Mouse (Mus musculus) thymus, postnatal 36 days (tissue): ENCODE measurements at regions not wholly inside any gene's neighbourhood (a gene's known extent, or its start where the extent isn't known, plus 50 kb on each side); places are given as distances from the start of the nearest gene placed in this dataset.
"Not testable (repeated sequence)": the region's sequence is repeated elsewhere in the genome, so short reads cannot be mapped to it uniquely, and the experiment has no call there.

Source experiments
- DNase-seq, 2 experiments: peaks; one replicate each; pipeline ENCODE4 v3.0.0; 2022; ENCODE audit warnings: mixed read lengths in 2 of 2

DNA sequence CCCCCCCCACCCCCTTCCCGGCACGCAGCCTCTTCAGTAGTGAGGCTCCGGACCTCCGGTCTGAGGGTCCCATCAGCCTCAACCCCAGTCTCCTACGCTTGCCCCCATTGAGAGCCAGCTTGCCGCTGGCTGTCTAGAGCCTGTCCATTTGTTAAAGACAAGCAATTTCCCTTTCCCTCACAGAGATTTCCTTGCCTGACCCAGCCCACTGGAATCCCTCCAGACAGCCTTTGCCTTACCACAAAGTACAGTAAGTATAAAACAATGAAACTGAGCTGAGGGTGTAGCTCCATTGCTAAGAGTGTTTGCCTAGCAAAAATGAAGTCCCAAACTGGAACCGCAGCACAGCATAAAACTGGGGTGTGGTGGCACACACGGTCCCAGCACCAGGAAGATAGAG lies 252.4 kb upstream of the Jarid2 start:
- DNase-seq, result no peak

DNA sequence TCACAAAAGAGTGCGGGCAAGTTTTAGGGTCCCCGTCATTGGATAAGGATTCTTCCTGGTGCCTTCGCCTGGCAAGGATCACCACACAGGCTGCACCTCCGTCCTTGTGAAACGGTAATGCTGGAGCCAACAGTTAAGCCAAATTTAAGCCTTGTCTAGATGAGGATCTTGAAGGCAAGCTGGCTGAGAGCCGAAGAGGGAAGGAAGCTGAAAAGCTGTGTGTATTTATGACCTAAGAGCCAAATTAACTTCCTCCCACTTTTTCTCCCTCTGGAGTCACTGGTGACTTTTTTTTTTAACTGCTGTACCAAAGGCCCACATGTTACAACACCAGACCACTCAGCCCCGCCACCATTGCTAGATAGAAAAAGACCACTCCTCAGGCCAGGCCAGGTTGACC lies 249.1 kb upstream of the Jarid2 start:
- DNase-seq, result no peak

DNA sequence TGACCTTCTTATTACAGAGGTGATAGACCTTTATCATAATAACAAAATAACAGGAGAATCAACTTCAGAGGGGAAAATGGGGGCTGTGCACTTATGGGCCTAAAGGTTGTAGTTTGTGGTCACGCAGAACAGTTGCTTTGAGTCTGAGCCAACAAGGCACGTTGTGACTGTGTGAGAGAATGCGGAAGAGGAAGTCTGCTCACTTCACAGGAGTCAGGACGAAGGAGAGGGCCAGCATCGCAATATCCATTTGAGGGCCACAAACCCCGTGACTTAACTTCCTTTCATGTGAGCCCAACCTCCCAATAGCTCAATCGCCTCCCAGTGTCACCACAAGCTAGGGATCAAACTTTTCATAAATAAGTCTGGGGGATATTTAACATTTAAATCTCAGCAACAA lies 246.6 kb upstream of the Jarid2 start:
- DNase-seq, result no peak

DNA sequence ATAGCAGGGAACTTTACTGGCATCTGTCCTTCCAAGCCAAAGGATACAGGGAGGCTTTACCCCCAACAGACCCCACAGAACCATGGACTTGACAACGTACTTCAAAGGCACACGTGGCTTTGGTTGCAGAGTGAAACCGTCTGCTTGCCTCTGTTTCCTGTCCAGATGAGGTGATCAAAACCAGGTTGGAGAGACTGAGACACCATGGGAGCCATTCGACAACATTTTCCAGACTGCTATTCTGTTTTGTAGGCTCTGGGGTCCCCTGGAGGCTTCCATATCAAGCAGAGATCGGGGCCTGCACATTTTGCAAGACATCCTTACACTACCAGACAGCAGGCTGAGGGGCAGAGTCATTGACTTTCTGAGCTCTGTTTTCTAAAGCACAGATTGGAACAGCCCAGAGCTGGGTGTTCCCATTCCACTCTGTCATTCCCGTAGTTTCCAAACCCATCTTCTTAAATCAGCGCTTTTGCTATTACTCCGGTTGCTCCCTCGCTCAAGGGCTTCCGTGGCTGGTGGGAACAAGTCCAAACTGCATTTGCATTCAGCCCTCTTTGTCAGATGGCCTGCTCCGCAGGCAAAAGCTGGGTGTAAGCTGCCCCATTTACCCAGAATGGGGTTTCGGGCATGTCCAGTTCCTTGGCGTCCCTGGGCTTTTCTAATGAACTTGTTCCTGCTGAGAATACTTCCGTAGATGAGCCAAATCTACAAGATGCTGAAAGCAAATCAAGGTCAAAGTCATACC lies 244.5 kb upstream of the Jarid2 start:
- DNase-seq, result no peak

DNA sequence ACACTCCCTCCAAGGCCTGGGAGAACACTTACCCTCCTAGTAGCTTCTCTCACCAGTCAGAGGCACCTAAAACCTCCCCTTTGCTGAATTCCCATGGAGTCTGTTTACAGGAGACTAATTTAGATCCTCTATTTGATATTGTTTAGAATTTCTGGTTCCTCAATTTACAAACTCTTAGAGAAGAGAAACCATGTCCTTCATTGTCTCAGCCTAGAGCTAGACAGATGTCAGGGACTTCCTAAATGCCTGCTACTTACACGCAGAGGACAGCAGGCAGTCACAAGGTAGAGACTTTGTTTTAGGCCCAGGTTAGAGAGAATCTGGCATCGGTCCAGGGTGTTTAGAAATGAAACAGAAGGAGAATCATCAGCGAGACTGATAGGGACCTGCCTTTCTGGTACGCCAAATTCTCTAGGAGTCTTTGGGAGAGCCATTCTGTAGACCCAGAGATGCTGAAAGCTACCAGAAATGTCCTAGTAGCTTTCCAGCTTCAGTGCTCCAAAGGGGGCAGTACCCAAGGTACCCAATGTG lies 238.3 kb upstream of the Jarid2 start:
- DNase-seq, result no peak

DNA sequence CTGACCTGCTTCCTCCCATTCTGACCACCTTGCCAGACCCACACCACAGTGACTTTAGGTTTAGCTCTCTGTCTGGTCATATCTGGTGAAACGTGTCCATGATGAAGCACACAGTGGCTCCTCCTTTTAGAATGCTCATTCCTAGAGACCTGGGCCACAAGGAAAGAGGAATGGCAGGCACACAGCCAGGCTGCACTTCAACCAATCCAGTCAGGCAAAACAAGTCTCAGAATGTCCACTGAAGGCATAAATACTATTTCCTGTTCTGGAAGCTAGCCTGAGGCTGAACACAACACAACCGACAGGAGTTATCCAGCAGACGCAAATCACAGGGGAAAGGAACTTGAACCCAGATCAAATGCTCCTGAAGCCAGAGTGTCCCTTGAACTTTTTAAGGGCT lies 235.4 kb upstream of the Jarid2 start:
- DNase-seq, result no peak

DNA sequence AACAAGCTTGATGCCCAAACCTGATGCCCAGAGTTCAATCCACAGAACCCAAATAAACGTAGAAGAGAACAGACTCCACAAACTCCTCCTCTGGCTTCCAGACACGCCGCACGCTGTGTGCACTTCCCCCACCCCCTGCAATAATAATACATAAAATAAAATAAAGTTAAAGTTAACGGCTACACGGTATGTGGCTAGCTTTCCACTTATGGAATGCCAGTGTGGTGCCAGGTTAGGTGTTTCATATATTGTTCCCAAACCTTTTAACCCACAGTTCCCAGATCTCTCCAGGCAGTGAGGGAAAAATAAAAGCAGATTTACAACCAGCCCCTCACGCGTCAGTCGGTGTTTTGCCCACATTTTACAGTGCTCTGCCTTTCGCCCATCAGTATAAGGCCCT lies 233.8 kb upstream of the Jarid2 start:
- no peak for DNase-seq

DNA sequence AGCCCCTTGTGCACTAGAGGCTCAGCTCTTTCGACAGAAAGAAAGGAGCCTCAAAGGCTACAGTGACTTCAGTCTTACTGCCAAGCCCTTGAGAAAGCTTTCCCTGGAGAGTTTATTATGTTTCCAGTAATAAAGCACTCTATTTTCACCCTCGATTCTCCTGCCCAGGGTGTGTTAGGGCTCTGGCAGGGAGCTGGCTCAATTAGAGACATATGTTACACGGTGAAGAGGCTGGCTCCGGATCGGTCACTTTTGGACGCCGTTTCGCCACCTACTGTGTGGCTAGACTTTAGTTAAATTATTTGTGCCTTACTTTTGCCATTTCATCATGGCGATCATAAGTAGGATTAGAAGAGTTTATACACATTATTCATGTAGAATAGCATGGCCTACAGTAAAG lies 232.7 kb upstream of the Jarid2 start:
- DNase-seq, result no peak

DNA sequence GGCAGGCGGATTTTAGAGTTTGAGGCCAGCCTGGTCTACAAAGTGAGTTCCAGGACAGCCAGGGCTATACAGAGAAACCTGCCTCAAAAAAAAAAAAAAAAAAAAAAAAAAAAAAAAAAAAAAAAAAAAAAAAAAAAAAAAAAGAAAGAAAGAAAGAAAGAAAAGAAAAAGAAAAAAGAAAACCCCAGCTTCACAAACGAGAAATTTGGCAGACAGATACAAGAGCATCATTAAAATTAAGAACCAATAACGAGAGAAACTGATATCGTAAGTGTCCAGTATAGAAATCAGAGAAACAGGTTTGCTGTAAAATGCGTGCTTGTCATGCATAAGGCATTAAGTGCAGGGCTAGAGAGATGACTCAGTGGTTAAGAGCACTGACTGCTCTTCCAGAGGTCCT lies 228.4 kb upstream of the Jarid2 start:
- DNase-seq, result not testable (repeated sequence)

DNA sequence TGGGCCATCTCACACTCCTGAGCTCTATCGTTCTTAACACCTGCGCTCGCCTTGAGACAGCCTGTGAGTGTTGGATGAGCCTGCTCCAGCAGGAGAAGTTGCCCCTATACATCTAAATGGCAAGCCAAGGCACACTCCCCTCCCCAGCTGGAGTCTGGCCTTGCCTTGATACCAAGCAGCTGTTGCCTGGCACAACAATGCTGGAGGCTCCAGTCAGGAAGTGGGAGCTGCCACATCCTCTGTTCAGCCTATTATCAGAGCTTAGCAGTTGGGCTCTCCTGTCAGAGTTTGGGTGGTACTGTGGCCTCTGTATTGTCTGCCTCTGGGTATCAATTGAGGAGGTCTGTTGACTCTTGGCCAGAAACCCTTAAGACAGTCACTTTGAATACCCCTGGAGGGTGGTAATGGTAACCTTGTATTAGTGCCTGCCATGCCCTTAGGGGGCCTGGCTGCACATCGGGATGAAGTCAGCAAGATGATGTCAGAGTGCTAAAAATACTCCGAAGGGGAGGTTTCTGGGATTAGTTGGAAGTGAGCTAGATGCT lies 227.4 kb upstream of the Jarid2 start:
- peak; percentile 53 to 70 for DNase-seq

DNA sequence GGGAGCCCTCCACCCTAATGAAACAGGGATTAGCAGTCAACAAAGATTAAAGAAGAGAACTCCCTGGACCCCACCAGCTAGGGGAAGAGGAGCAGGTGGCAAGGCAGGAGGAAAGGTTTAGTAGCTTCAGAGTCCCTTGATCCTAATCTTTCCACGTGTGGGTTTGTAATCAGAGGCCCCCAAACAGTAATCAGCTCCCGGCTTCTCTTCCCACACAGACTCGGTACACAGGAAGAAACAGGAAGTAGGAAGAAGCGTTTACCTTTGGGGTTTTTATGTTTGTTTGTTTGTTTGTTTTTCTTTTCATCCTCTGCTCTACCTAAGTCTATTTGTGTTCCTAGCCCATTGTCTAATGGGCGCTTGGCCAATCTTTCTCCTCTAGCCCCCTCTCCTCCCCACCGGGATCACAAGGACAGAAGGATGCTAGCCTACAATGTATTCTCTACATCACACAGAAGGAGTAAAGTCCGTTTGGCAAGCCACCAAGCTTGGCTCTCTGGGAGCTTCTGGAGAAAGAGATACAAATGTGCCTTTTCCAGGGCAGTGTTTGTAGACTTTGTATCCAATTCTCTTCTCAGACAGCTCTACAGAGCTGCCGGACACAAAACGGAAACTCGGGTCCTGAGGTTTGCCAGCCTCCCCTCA lies 226.5 kb upstream of the Jarid2 start:
- DNase-seq, result no peak

DNA sequence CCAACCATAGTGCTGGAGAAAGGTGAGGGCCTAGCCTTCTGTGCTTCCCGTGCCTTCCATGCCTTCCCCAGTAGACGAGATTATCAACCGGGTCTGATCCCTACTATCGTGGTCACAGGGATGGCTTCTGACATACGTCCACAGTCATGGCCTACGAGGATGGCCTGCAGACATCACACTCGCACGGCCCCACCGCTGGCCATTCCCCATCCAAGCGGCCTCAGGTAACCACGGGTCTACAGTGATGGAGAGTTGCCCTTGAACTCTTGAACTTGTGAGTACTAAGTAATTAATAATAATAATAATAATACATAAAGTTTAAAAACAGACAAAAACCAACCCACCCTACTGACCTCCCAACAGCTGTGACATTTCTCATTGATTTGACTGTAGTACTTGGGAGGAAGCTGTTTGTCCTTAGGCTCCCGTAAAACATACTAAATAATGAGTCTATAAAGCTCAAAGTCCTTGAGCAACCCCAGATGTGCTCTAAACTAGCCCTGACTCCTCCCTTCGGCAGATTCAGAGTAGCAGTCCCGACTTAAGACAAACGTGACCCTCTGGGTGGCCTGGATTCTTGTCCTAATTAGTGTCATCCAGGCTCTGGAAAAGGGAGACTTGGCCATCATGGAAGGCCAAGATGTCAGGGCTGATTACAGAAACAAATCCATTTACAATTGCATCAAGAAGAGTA lies 225.9 kb upstream of the Jarid2 start:
- no peak for DNase-seq

DNA sequence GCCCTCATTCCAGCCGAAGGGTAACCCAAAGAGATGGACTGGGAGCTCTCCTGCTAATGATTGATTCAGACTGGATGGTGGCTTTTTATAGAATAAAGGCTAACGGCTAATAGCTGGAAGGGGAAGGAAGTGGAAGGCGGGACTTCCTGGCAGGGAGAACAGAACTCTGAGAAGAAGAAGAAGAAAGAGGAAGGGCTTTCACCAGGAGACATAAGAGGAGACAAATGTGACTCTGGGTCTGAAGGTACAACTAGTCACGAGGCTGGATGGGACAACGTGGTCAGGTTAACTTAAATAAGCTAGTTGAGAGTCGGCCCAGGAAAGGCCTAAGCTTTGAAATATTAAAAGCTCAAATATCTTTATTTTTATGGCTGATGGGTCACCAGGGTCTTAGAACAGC lies 224.8 kb upstream of the Jarid2 start:
- no peak for DNase-seq

DNA sequence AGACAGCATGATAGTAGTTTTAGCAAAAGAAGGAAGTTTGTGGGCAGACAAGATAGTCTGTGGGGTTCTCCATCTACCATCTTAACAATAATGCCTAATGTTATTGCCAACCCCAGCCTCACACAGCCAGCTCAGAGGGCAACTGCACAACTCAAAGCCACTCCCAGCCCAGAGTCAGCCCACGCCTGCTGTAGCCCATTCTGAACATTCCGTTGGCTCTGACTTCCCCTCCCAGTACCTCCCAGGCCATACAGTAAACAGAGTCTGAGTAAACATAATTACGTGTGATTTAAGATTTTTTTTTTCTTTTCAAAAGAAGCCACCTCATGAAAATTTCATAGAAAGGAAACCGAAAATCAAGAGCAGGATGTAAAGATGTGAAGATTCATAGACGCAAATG lies 222.3 kb upstream of the Jarid2 start:
- peak in 1 of 2 experiments; percentile 11 for DNase-seq

DNA sequence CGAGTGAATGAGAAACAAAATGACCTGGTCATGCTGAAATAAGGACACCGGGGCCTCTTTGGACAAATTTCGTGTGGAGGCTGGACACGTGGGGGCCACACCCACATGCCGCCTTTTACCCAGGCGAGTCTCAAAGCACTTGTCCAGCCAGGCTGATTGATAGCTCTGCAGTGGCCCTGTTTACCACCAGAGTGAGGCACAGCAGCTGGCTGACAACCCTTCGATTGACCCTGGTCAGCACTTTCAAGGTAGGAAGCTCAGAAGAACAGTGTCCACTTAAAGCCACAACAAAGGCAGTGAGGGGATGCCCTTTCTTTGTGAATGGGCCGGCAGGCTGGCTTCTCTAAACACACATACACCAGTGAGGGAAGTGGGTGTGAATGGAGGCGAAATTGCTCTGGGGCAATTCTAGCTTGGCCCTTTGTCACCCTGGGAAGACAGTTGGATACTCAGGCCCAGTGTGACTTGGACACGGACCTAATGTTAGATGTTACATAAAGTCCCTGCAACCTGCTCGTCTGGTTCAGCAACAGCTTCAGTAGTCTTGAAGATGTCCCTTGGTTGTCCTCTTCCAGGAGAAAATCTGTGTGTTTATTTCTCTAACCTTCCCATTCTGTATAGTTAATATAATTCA lies 219.6 kb upstream of the Jarid2 start:
- DNase-seq, result no peak

DNA sequence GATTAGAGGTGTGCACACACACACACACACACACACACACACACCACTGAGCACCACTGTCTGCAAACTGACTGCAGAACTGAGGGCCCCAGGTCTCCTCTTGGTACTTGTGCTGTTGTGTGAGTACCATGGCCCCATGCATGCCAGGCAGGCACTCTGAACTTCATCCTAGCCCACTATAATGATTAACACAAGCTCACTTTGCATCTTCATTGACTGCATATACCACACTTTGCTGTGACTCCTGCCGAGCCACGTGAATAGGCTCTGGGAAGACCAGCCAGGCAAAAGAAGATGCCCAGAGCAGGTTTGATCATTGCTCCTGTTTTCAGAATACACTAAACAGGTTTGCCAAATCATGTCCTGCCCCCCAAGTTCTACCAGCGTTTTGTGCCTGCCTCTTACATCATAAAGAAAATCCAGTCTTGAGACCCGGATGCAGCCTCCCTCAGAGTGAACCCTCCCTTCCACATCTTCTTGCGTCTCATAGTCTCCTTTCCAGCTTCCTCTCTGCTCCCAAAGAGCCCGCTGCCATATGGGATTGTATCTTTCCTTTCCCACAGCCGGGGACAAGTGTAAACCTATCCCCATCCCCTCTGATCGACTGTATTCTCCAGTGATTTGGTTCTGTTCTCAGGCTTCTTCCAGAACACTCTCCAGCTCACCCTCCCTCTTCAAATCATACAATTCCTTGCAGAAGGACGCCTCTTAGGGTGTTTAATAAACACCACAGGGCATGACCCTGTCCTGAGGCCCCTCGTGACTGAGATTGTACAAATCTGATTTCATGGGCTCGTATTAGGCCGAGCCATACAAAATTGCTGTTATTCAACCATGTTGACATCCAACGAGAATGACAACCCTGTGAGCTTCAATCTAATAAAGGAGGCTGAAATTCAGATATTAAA lies 215.6 kb upstream of the Jarid2 start:
- no peak for DNase-seq

DNA sequence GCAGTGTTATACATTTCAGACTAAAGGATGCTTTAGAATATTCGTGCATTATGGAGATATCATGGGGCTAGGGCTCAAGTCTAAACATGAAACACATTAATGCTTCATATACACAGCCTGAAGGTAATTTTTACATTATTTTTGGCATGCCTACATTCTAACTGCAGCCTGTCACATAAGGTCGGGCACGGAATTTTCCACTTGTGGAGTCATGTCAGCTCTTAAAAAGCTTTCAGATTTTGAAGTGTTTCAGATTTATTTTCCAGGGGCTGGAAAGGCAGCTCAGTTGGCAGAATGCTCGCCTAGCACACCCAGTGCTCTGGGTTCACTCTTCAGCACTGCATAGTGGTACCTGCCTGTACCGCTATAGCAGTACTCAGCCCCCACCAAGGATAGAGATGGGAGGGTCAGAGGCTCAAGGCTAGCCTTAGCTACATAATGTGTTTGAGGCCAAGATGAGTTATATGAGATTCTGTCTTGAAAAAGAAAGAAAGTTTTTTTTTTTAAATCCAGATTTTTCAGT lies 214.6 kb upstream of the Jarid2 start:
- no peak for DNase-seq

DNA sequence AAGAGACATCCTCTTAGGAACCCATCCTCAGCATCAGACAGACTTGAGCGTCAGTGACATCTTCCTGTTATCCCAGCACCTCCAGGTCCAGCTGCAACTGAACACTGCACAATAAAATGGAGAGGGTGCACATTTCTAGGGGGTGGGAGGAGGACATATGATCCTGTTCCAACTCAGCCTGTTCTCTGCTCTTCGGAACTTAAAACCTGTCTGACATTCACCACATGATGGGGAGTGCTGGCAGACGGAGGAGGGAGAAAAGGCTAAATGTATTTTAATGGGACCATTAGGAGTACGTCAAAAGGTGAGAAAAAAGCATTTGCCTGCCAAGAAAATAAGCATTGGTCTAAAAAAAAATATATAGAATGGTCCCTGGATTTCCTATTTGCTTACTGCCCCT lies 212.4 kb upstream of the Jarid2 start:
- DNase-seq, result no peak

DNA sequence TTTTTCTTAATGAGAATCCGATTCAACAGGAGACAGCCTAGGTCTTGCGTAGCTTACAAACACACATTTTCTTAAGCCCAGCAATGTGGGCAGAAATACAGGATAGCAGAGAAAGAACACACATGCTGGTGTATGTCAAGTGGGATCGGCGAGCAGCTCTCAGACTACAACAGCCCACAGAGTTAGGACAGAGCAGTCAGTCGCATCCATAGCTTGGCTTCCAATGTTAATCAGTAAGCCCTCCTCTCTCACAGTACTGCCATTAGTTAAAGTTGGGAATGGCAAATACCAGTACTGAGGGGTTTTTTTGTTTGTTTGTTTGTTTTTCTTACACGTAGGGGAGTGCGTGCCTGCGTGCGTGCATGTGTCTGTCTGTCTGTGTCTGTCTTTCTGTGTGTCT lies 212.0 kb upstream of the Jarid2 start:
- no peak for DNase-seq

DNA sequence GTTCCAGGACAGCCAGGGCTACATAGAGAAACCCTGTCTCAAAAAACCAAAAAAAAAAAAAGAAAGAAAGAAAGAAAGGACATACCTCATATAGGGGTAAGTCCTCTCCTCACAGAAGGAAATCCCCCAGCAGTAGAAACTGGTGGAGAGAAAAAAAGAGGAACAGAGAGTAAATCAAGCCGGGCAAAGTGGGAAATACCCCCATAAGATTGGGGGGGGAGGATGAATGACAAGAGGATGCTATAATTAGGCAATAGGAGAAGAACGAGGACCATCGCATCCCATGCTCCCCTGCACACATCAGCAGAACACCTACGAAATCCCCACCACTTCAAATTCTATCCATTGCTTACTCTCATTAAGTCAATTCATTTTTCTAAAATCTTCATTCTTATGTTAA lies 211.1 kb upstream of the Jarid2 start:
- DNase-seq, result no peak

DNA sequence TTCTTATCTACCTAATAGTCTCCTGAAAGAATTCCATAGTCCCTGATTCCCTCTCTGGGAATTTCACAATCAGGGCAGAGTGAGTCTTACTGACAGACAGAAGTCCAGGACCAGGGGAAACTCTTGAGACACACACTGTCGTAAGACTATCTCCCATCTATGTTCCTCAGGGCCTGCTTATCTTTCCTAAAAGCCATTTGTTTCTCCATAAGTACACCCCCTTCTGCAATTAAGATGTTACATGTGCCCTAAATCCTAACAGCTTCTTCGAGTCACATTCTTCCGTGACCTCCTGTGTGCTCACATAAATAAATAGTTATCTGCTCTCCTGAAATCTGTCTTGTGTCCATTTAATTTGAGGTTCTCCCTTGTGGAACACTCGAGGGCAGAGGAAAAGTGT lies 205.8 kb upstream of the Jarid2 start:
- DNase-seq, result no peak
